Mouse (Mus musculus): ENCODE measurements around the gene Elfn1. TPM values are rescaled to one million over a fixed set of nuclear protein-coding genes. Genes with fewer than 3 reads are reported as not detected.

Elfn1 gene
- total RNA-seq (2014; fragmentation: Nextera tagmentation) (not detected in 2 replicates), total RNA-seq (2017) (not detected in 2 replicates)

DNA sequence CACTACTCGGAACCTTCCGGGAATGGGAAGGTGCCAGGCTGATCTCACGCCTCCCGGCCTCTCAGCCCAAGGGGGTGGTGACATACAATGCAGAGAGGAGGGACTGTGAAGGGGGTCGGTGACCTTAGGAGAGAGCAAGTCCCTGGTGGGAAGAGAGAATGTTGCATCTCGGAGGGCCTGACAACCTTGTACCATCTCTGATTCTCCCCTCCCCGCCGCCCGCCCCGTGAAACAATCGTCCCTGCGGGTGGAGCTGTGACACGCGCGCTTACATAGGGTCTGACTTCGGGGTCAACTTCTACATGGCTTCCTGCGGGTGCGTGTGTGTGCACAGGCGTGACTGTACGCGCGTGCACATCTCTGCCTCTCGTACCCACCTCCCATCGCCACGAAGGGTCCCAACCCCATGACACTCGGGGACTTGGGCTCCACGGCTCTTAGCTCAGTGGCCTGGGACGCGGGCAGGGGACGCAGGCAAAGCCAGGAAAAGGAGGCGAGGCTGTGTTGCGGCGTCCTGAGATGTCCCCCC, at the start of gene Elfn1:
Gene Elfn1 (plus strand): TSS at position 230 of the 529 bp plus-strand sequence.
- ATAC-seq (replicated peaks; ENCODE audit: poor library complexity, severe bottlenecking), result 0 out of 2 replicates have a peak, but pooled peaks have one; percentile 20

DNA sequence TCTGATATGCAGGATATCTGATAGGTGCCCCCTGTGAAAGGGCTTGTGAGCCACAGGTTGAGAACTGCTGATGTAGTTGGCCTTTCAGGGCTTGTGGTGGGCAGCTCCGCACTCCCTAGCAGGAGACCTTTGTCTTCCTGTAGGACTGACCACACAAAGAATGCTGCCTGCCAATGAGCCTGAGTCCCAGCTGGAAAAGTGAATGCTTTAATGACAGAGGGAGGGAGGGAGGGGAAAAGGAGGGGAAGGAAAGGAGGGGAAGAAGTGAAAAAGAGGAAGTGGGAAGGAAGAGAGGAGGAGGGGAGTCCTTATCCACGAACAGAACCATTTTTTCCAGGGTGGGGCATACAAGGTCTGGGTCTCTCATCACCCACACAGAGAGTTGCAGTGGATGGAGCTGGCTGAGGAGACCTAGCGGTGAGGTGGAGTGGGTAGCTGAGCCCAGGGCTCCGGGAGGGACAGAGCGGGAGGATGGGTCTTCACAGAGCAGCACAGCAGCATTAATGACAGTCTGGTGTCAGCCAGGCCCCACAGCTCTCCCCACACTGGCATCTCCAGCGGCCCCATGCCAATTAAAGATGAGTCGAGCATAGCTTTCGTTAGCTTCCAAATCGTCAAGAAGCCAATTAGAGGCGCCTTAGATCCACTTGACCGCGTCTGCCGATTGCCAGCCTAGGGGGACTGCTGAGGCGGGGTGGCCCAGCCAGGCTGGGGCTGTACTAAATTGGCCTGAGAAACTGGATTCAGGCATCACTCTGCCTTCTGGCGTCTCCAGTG, 47.2 kb upstream of the Elfn1 start:
- ATAC-seq (replicated peaks; ENCODE audit: poor library complexity, severe bottlenecking), result peak; percentile 37

DNA sequence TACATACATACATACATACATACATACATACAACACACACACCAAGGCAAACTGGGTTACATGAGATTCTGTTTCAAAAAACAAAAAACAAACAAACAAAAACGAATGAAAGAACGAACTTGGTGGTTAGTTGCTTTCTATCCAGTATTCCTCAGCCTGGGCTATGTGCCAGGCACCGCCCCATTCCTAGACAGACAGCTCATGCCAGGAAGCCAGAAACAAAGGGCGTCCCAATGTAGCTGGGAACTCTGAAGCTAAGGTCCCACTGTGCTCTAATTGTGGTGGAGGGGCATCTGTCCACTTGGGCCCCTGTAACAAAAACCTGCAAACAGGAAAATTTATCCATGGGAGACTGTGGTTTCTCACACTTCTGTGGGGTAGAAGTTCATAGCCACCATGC, 45.0 kb upstream of the Elfn1 start:
- no peak for ATAC-seq (replicated peaks; ENCODE audit: poor library complexity, severe bottlenecking)

DNA sequence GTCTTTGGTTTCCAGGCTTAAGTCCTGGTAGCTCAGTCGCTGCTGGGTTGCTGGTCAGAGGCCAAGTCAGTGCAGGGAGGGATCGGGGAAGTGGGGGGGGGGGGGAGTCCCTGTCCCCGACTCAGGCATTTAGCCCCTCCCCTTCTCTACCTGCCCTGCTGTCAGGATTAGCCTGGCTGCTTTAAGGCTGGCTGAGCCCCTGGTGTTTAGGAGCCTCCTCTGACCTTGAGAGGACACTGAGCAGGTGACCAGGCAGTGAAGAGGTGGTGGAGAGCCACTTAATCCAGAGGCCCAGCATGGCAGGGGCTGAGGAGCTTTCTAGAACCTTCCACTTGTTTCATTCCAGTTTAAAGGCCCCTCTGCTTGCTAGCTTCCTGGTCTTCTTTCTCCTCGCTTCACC, 36.9 kb upstream of the Elfn1 start:
- ATAC-seq (replicated peaks; ENCODE audit: poor library complexity, severe bottlenecking), result no peak

DNA sequence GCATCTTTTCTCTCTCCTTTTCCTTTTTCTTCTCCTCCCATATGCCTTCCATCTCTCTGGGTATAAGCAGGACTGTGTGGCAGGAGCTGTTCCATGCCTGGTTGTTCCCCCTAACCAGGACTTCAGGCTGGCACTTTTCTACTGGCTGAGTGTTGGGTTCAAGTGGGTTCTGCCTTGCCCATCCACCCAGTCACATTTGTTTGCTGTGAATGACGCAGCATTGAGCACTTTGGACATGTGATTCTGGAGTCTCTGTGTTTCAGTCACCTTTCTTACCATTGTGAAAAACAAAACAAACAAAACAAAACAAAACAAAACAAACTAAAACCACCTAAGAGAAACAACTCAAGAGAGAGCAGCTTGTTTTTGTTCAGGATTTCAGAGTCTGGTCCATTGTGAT, 36.2 kb upstream of the Elfn1 start:
- ATAC-seq (replicated peaks; ENCODE audit: poor library complexity, severe bottlenecking), result no peak

DNA sequence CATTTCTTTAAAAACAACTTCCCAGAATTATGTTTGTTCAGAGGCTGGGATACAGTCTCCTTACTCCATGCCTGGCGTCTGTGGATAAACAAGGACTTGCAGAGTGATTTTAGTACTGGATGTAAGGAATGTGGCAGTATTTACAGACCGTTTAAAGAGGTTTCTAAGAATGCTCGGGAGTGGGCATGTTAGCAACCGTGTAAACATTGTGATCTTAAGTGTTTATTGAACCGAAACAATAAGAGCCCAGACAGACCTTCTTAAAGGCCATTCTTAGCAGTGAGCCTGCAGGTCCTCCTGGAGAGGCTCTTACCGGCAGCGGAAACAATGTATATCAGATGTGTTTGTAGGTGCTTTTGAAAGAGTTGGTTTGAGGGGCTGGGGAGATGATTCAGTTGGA, 30.2 kb upstream of the Elfn1 start:
- no peak for ATAC-seq (replicated peaks; ENCODE audit: poor library complexity, severe bottlenecking)

DNA sequence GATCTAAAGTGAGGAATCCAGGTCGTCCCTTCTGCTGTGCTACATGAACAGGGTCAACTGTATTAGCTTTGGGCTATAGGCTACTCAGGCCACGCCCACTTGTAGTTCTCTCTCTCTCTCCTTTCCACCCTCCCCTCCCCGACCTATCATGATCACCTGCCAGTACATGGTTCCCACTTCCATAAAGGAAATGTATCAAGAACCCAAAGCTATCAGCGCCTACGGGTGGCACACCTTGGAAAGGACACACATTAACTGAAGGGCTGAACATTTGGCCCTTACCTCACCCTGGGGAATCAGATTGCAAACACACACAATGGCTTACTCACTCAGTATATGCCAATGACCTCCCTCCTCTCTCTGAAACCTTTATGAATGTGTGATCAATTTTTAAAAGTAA, 28.0 kb upstream of the Elfn1 start:
- no peak for ATAC-seq (replicated peaks; ENCODE audit: poor library complexity, severe bottlenecking)

DNA sequence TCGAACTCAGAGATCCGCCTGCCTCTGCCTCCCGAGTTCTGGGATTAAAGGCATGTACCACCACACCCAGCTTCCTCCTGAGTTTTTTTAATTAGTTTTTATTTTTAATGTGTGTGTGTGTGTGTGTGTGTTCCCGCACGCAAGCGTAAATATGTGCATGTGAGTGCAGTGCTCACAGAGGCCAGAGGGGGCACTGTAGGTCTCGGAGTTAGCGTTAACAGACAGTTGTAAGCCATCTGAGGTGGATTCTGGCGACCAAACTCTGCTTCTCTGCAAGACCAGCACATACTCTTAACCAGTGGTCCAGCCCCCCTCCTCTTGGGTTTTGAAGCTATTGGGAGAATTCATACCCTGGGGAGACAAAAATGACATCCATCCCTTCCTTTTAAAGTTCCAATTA, 26.6 kb upstream of the Elfn1 start:
- no peak for ATAC-seq (replicated peaks; ENCODE audit: poor library complexity, severe bottlenecking)

DNA sequence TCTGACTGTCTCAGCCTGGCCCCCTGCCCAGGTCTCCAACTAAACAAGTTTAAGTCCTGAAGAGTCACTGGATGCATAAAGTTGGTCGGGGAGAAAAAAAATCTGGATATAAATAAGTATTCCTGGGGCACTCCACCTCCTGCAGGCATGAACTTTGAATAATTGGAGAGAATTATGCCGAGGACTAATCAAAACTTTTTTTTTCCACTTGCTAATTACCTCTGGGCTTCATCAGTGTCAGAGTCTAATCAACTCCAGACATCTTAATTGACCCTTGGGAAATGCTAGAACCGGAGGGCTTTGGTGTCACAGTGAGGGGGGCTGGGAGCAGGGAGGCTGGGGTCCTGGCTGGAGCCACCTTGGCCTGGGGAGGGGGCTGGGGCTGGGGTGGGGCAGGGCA, 19.1 kb upstream of the Elfn1 start:
- ATAC-seq (replicated peaks; ENCODE audit: poor library complexity, severe bottlenecking), result no peak

DNA sequence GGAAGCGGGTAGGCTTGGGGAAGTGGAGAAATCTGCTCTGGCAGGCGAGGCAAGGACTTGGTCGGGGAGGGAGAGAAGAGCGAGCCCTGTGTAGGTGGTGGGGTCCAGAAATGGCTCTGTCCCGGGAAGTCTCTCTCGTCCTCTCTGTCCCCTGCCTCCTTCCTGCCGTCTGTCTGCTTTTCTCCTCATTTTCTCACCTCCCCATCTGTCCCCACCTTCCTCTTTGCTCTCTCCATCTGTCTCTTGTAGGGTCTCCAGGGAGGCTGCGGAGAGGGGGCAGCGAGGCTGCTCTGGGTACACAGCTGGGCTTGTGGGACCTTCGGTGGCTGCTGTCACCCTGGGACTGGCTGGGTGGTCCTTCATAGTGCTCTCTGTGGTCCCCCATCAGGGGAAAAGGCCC, 18.4 kb upstream of the Elfn1 start:
- ATAC-seq (replicated peaks; ENCODE audit: poor library complexity, severe bottlenecking), result no peak

DNA sequence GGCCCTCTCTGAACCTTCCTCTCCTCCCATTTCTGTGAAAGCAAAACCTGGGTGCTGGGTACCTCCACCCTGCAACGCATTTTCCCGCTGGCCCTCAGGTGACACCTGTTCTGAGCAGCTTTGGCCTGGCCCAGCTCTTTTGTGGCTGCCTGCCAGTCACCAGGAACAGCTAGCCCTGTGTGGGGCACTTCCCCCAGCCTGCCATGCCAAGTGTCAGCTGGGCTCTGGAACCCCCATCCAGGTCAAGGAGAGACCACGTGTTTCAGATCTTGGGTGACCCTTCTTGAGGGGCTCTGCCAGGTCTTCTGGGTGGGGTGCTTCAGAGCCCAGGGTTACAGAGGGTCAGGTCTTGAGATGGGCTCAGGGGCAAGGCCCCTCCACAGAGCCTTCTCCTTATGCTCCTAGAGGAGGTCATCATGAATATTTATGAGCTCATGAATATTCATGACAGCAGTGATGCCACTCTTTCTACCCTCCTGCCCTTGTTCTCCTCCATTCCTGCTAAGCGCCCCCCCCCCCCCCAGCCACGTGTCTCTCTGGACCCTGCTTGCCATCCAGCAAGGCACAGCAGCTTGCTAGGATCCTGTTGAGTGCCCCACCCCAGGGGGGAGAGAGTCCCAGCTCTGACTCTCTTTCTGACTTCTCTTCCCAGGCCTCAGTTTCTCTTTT, 15.3 kb upstream of the Elfn1 start:
- ATAC-seq (replicated peaks; ENCODE audit: poor library complexity, severe bottlenecking), result no peak

DNA sequence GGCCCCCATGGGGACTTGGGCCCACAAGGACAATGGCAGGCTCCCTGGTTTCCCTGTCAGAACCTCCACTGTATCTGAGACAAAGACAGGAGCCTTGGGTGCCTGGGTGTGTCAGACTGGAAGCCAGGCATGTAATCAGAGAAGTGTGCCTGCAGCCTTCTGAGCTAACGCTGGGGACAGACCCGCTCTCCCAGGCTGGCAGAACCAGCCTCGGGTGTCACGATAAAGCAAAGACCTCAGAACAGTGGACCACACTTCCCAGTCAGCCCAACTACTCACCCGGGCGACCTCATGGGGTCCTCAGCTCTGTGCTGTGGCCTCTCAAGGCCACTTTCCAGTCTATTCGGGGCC, 14.8 kb upstream of the Elfn1 start:
- ATAC-seq (replicated peaks; ENCODE audit: poor library complexity, severe bottlenecking), result no peak

DNA sequence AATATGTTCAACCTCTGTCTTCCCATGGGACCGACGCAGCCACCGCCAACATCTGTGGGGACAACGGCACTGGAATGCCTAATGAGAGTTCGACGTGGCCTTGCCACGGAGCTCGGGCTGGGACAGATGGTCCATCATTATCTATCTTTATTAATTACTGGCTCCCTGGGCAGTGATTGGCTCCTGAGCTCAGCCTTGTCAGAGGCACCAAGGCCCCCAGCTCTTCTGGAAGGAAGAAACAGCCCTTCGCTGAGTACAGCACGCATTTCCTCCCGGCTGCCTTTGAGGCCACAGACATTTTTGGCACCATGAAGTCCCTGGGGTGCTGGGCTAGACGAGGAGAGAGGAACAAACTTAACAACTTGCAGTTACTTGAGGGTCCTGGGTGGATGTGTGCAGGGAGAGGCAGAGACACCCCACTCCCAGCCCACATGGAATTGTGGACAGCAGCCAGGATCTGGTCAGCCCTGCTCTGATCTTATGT, 13.7 kb upstream of the Elfn1 start:
- no peak for ATAC-seq (replicated peaks; ENCODE audit: poor library complexity, severe bottlenecking)

DNA sequence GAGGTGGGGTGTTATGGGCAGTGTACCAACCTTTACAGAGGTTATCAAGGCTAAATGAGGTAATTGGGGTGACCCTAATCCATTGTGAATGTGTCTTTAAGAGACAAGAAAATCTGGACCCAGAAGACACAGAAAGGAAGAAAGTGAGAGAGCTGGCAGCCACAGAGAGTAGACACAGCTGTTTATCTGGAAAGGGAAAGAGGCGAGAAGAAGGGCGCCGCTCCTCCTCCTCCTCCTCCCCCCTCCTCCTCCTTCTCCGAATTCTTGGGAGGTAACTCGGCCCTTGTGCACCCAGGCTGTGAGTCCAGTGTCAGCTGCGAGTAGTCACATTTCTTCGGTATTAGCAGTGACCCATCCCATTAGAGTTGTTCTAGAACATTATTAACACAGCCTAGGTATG, 8.7 kb upstream of the Elfn1 start:
- ATAC-seq (replicated peaks; ENCODE audit: poor library complexity, severe bottlenecking), result no peak

DNA sequence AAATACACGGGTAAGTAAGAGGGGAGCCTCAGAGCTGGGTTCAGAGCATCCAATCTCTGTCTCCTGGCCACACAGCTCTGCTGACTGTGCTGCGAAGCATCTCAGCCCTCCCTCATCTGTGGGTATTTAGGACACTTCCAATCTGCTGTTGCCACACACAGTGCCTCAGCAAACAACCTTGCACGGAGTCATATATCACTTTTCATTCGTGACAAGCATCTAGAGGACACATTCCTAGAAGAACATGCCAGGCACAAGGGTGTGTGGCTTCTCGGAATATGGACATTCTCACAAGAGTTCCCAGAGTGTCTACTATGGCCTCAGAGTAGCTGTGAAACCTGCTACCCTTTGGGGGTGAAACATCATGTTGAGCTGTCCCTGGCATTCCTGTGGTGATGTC, 2.6 kb upstream of the Elfn1 start:
- no peak for ATAC-seq (replicated peaks; ENCODE audit: poor library complexity, severe bottlenecking)

DNA sequence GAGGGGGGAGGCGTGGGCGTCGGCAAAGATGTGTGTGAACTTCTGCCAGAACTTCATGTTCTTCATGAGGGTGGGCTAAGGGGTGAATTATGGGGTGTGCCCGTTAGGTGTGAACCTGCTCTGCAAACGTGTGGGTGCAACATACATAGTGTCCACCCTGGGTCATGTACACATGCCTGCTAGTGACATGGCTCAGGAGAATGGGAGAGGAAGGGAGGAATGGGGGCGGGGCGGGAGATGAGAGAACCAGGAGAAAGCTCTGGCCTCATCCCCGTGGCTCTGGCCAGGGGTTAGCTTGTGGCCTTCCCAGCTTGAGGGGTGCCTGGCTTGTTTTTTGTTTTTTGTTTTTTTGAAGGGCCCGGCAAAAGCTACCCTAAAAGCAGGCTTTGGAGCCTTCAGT, 1.2 kb upstream of the Elfn1 start:
- ATAC-seq (replicated peaks; ENCODE audit: poor library complexity, severe bottlenecking), result no peak

DNA sequence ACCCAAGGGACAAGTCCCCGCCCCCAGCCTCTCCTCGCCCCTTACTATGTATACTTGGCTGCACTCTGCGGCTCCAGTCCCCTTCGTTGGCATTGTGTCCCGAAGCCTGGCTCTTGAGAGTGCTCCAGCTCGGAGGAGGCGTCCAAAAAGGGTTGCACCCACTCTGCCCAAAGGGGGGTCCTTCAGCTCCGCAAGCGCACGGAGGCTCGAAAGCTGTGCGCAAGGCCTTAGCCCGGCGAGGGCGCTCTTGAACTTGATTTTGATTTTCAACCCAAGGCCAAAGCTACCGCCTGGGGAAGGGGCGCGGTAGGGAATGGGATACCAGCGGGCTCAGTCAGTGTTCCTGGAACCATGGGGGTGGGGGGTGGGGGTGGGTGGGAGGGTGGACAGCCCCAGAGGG, 502 bp upstream of the Elfn1 start:
- ATAC-seq (replicated peaks; ENCODE audit: poor library complexity, severe bottlenecking), result no peak

DNA sequence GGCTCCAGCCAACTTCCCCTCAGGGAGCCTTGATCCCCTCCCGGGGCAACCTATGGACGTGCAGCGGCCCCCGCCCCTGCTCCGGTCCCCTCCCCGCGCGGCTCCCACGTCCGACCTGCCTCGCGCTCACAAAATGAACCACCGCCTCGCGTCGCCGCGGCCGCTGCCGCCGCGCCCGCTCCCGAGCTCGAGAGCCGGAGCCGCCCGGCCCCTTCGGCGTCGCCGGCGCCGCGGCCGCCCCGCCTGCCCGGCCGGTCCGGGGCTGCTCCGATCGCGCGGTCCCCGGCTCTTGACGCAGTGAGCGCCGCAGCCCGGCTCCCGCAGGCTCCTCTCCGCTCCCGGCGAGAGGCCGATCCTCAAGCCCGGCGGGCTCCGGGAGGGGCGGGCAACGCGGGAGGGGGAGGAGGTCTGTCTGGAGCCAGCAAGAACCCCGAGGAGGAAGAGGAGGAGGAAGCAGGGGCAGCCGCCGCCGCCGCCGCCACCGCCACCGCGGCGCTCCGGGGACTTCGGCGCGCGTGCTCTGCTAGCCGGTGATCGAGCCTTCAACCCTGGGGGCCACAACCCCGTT, 584 bp downstream of the Elfn1 start:
- ATAC-seq (replicated peaks; ENCODE audit: poor library complexity, severe bottlenecking), result 0 out of 2 replicates have a peak, but pooled peaks have one; percentile 12

DNA sequence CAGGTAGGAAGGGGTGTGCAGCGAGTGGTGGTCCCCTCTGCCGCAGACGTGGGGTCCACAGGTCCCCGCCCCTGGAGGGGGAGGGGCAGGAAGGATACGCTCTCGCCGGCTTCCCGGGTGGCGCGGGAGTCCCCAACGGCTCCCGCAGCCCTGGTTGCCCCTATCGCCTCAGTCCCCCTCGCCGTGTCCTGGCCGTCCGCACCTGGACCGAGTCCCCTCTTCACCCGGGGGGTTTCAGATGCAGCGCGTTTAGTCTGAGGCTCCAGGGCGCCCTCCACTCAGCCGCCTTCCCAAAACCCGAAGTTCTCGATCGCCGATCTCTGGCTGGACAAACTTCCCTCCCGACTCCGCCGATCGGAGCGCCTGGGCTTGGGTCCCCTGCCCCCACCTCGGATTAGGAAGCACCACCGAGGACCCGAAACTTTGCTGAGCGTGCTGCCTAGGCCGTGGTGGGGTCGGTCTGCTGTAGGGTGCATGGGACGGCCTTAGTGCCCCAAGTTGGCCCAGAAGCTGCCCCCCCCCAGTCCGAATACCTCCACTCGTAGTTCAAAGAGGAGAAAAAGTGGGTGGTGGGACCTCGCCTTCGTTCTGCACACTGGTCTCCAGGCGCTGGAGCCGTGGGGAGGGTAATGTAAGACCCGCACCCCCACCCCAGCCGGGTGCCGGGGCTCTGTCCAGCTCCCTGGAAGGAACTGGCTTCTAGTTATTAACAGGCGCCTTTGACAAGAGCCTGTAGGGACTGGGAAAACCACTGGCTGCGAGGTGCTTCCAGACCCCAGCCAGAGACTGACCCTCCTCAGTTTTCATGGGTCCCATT, 1.3 kb downstream of the Elfn1 start:
- no peak for ATAC-seq (replicated peaks; ENCODE audit: poor library complexity, severe bottlenecking)

All from granulocyte monocyte progenitor cell, adult 5-6 weeks (primary cell).